Mouse (Mus musculus) embryonic facial prominence, embryonic 13.5 days (tissue): Measurements from ENCODE around the gene Rorb. TPM values are rescaled to one million over a fixed set of nuclear protein-coding genes. Genes with fewer than 3 reads are reported as not detected.

Experiments
- ATAC-seq: fragments of 200-750 bp; cut with Nextera tagmentation; 2 replicates; pipeline ENCODE4 v1.8.0; 2017; ENCODE audit warnings: low read depth; ENCODE audit not compliant: insufficient number of reproducible peaks, insufficient read depth, low FRiP score, low TSS enrichment
- H3K27ac ChIP-seq: fragments of 300-500 bp; sonication (generic); 2 replicates; pipeline ENCODE4 v1.5.1; 2015; ENCODE audit warnings: moderate library complexity, mild to moderate bottlenecking, inconsistent platforms
- H3K27me3 ChIP-seq: fragments of 300-500 bp; sonication (generic); 2 replicates; pipeline ENCODE4 v1.6.1; 2015; ENCODE audit warnings: mild to moderate bottlenecking, inconsistent platforms
- H3K36me3 ChIP-seq: fragments of 300-500 bp; sonication (generic); 2 replicates; pipeline ENCODE4 v1.6.1; 2015; ENCODE audit warnings: mild to moderate bottlenecking, inconsistent platforms
- H3K4me1 ChIP-seq: fragments of 300-500 bp; sonication (generic); 2 replicates; pipeline ENCODE4 v1.6.1; 2015; ENCODE audit warnings: inconsistent platforms
- H3K4me2 ChIP-seq: fragments of 300-500 bp; sonication (generic); 2 replicates; pipeline ENCODE4 v1.6.1; 2015; ENCODE audit warnings: moderate library complexity, mild to moderate bottlenecking, inconsistent platforms
- H3K4me3 ChIP-seq: fragments of 300-500 bp; sonication (generic); 2 replicates; pipeline ENCODE4 v1.5.1; 2015; ENCODE audit warnings: mild to moderate bottlenecking, inconsistent platforms
- H3K9ac ChIP-seq: fragments of 300-500 bp; sonication (generic); 2 replicates; pipeline ENCODE4 v1.6.1; 2015; ENCODE audit warnings: mild to moderate bottlenecking, inconsistent platforms
- H3K9me3 ChIP-seq: fragments of 300-500 bp; sonication (generic); 2 replicates; pipeline ENCODE4 v1.6.1; 2016; ENCODE audit warnings: inconsistent platforms
- WGBS: fragments of 180-500 bp; shearing (Covaris S2); methylation state at CpG from one replicate; pipeline ENCODE4 v1.1.7; 2015; ENCODE audit warnings: mixed read lengths; 5-methylcytosine and 5-hydroxymethylcytosine counted together
- polyA plus RNA-seq: library from polyadenylated mRNA; unstranded; fragments of >200 nt; fragmentation: Nextera tagmentation; extraction: Ambion mirVana; gene quantifications from 2 replicates; pipeline ENCODE4 v1.2.1, GENCODE M21; 2015

Gene Rorb
- polyA plus RNA-seq, 1 experiment from 2014 or later, result 2.2 TPM

GRCm38 (mm10) chr19:19097149-19097548, 13.8 kb downstream of the Rorb start:
- Histone ChIP-seq H3K4me3 (no peak overlapping the region), H3K9me3 (no peaks in the 10 kb centered on the region), H3K36me3 (no peaks in the 10 kb centered on the region), H3K27me3 (no peaks in the 10 kb centered on the region), H3K4me1 (no peaks in the 10 kb centered on the region), H3K9ac (no peak overlapping the region), H3K27ac (no peak overlapping the region), H3K4me2 (no peak overlapping the region)
- ATAC-seq, result no peak
- WGBS, result 85% methylated on average over 6 of the region's 6 CpGs

GRCm38 (mm10) chr19:19089427-19089826, 21.6 kb downstream of the Rorb start:
- Histone ChIP-seq H3K4me1 (no peaks in the 10 kb centered on the region), H3K4me2 (no peak overlapping the region), H3K9me3 (no peaks in the 10 kb centered on the region), H3K36me3 (no peaks in the 10 kb centered on the region), H3K4me3 (no peak overlapping the region), H3K27me3 (no peaks in the 10 kb centered on the region), H3K27ac (no peak overlapping the region), H3K9ac (no peak overlapping the region)
- no peak for ATAC-seq
- 87% methylated on average over 7 of the region's 7 CpGs for WGBS

GRCm38 (mm10) chr19:19077880-19078279, 33.1 kb downstream of the Rorb start:
- 70% methylated on average over 8 of the region's 8 CpGs for WGBS
- Histone ChIP-seq H3K36me3 (no peaks in the 10 kb centered on the region), H3K27me3 (no peaks in the 10 kb centered on the region), H3K9ac (no peak overlapping the region), H3K27ac (no peak overlapping the region), H3K4me1 (no peaks in the 10 kb centered on the region), H3K4me3 (no peak overlapping the region), H3K4me2 (no peak overlapping the region), H3K9me3 (no peaks in the 10 kb centered on the region)
- ATAC-seq, result no peak

GRCm38 (mm10) chr19:19074756-19075155, 36.2 kb downstream of the Rorb start:
- Histone ChIP-seq H3K36me3 (no peaks in the 10 kb centered on the region), H3K4me2 (no peak overlapping the region), H3K9ac (no peak overlapping the region), H3K9me3 (no peaks in the 10 kb centered on the region), H3K4me3 (no peak overlapping the region), H3K27me3 (no peaks in the 10 kb centered on the region), H3K27ac (no peak overlapping the region), H3K4me1 (no peaks in the 10 kb centered on the region)
- ATAC-seq, result no peak
- 83% methylated on average over 6 of the region's 6 CpGs for WGBS

GRCm38 (mm10) chr19:19058710-19059398, 52.1 kb downstream of the Rorb start:
- H3K4me1 ChIP-seq, result peaks cover 4% of the 10 kb centered on the region; the same call in 1 of the 2 replicates
- no peak for ATAC-seq
- H3K27ac ChIP-seq, result no peak overlapping the region
- H3K36me3 ChIP-seq, result no peaks in the 10 kb centered on the region
- no peaks in the 10 kb centered on the region for H3K27me3 ChIP-seq
- H3K4me3 ChIP-seq, result no peak overlapping the region
- H3K4me2 ChIP-seq, result no peak overlapping the region
- no peaks in the 10 kb centered on the region for H3K9me3 ChIP-seq
- 63% methylated on average over 10 of the region's 10 CpGs for WGBS
- no peak overlapping the region for H3K9ac ChIP-seq

GRCm38 (mm10) chr19:19058201-19058600, 52.8 kb downstream of the Rorb start:
- Histone ChIP-seq H3K4me1 (peaks cover 4% of the 10 kb centered on the region; the same call in 1 of the 2 replicates), H3K4me2 (no peak overlapping the region), H3K27ac (no peak overlapping the region), H3K9ac (no peak overlapping the region), H3K27me3 (no peaks in the 10 kb centered on the region), H3K36me3 (no peaks in the 10 kb centered on the region), H3K4me3 (no peak overlapping the region), H3K9me3 (no peaks in the 10 kb centered on the region)
- ATAC-seq, result no peak
- 82% methylated on average over 8 of the region's 8 CpGs for WGBS

- Histone ChIP-seq H3K27me3 (no peaks in the 10 kb centered on the region), H3K36me3 (no peaks in the 10 kb centered on the region), H3K27ac (no peak overlapping the region), H3K4me2 (no peak overlapping the region), H3K4me3 (no peak overlapping the region), H3K9me3 (no peaks in the 10 kb centered on the region), H3K9ac (no peak overlapping the region), H3K4me1 (no peaks in the 10 kb centered on the region)
- no peak for ATAC-seq
- 38% methylated on average over 2 of the region's 2 CpGs for WGBS
Observed at GRCm38 (mm10) chr19:19043138-19043537, 67.9 kb downstream of the Rorb start.

- H3K27me3 ChIP-seq, result no peaks in the 10 kb centered on the region
- H3K9me3 ChIP-seq, result no peaks in the 10 kb centered on the region
- H3K9ac ChIP-seq, result no peak overlapping the region
- H3K27ac ChIP-seq, result no peak overlapping the region
- H3K4me2 ChIP-seq, result no peak overlapping the region
- no peak overlapping the region for H3K4me3 ChIP-seq
- no peak for ATAC-seq
- 74% methylated on average over 2 of the region's 2 CpGs for WGBS
- no peaks in the 10 kb centered on the region for H3K4me1 ChIP-seq
- H3K36me3 ChIP-seq, result no peaks in the 10 kb centered on the region
Observed at GRCm38 (mm10) chr19:19040800-19041199, 70.2 kb downstream of the Rorb start.

GRCm38 (mm10) chr19:19034482-19035315, 76.3 kb downstream of the Rorb start:
- Histone ChIP-seq H3K36me3 (no peaks in the 10 kb centered on the region), H3K4me1 (no peaks in the 10 kb centered on the region), H3K4me2 (no peak overlapping the region), H3K27ac (no peak overlapping the region), H3K9me3 (no peaks in the 10 kb centered on the region), H3K9ac (no peak overlapping the region), H3K27me3 (no peaks in the 10 kb centered on the region), H3K4me3 (no peak overlapping the region)
- ATAC-seq, result no peak
- WGBS, result 83% methylated on average over 5 of the region's 5 CpGs

- no peak overlapping the region for H3K27ac ChIP-seq
Observed at GRCm38 (mm10) chr19:19033974-19034373, 77.0 kb downstream of the Rorb start.

GRCm38 (mm10) chr19:19005144-19005543, 105.9 kb downstream of the Rorb start:
- no peak overlapping the region for H3K9ac ChIP-seq
- no peak for ATAC-seq
- H3K9me3 ChIP-seq, result no peaks in the 10 kb centered on the region
- no peak overlapping the region for H3K4me2 ChIP-seq
- H3K27ac ChIP-seq, result no peak overlapping the region
- no peaks in the 10 kb centered on the region for H3K36me3 ChIP-seq
- H3K4me3 ChIP-seq, result no peak overlapping the region
- whole genome bisulfite sequencing, result 44% methylated on average over 6 of the region's 6 CpGs
- no peaks in the 10 kb centered on the region; the same call in 1 of the 2 replicates for H3K4me1 ChIP-seq
- no peaks in the 10 kb centered on the region for H3K27me3 ChIP-seq

More at GRCm38 (mm10) chr19:19033974-19034373, 77.0 kb downstream of the Rorb start:
- WGBS, result 69% methylated on average over 3 of the region's 3 CpGs
- Histone ChIP-seq H3K4me3 (no peak overlapping the region), H3K4me2 (no peak overlapping the region), H3K27me3 (no peaks in the 10 kb centered on the region), H3K9me3 (no peaks in the 10 kb centered on the region), H3K4me1 (no peaks in the 10 kb centered on the region), H3K36me3 (no peaks in the 10 kb centered on the region), H3K9ac (no peak overlapping the region)
- no peak for ATAC-seq
